Mouse (Mus musculus) myocyte (in vitro differentiated cells): Measurements from ENCODE around the gene Hirip3. TPM values are rescaled to one million over a fixed set of nuclear protein-coding genes. Genes with fewer than 3 reads are reported as not detected.

Source experiments
- H3K27me3 ChIP-seq: one replicate; pipeline ENCODE4 v1.6.1; 2011; ENCODE audit not compliant: control insufficient read depth, insufficient read depth, insufficient read length
- H3K36me3 ChIP-seq: one replicate; pipeline ENCODE4 v1.6.1; 2011; ENCODE audit not compliant: control insufficient read depth, insufficient read depth
- H3K4me2 ChIP-seq: one replicate; pipeline ENCODE4 v1.6.1; 2011; ENCODE audit warnings: low read depth, control low read depth
- H3K4me3 ChIP-seq: one replicate; pipeline ENCODE4 v1.5.1; 2011; ENCODE audit warnings: mild to moderate bottlenecking, control low read depth, moderate library complexity
- H3K79me2 ChIP-seq: one replicate; pipeline ENCODE4 v1.6.1; 2011; ENCODE audit not compliant: control insufficient read depth, insufficient read depth
- H3ac ChIP-seq: one replicate; pipeline ENCODE4 v1.6.1; 2011; ENCODE audit not compliant: control insufficient read depth, insufficient read length
- CEBPB ChIP-seq: IDR thresholded peaks from 2 replicates; pipeline ENCODE4 v1.6.1; 2011; ENCODE audit warnings: mild to moderate bottlenecking, moderate library complexity; ENCODE audit not compliant: poor library complexity, insufficient read depth, severe bottlenecking
- E2F4 ChIP-seq: IDR thresholded peaks from one replicate; pipeline ENCODE4 v1.6.1; 2011; ENCODE audit warnings: mild to moderate bottlenecking, control low read depth, moderate library complexity; ENCODE audit not compliant: insufficient read depth
- MAX ChIP-seq: IDR thresholded peaks from one replicate; pipeline ENCODE4 v1.6.1; 2011; ENCODE audit warnings: low read depth, mild to moderate bottlenecking, control low read depth
- MYOD1 ChIP-seq, 3 experiments: IDR thresholded peaks; one replicate each; pipeline ENCODE4 v1.6.1; 2011; ENCODE audit warnings: control low read depth in 2 of 3, low read depth in 2 of 3, mild to moderate bottlenecking in 2 of 3, moderate library complexity in 1 of 3; ENCODE audit not compliant: insufficient read length in 2 of 3, control insufficient read depth in 1 of 3
- MYOG ChIP-seq, 3 experiments: IDR thresholded peaks; one replicate each; pipeline ENCODE4 v1.6.1; 2011; ENCODE audit warnings: control low read depth in 2 of 3, low read depth in 2 of 3, mild to moderate bottlenecking in 2 of 3; ENCODE audit not compliant: insufficient read length in 2 of 3, control insufficient read depth in 1 of 3, insufficient read depth in 1 of 3
- POLR2A ChIP-seq: IDR thresholded peaks from one replicate; pipeline ENCODE4 v1.6.1; 2011; ENCODE audit warnings: low read depth, mild to moderate bottlenecking, control low read depth, moderate library complexity; ENCODE audit not compliant: insufficient read length
- POLR2AphosphoS2 ChIP-seq: IDR thresholded peaks from one replicate; pipeline ENCODE4 v1.6.1; 2011; ENCODE audit warnings: low read depth, control low read depth; ENCODE audit not compliant: insufficient read length
- REST ChIP-seq: IDR thresholded peaks from one replicate; pipeline ENCODE4 v1.6.1; 2011; ENCODE audit warnings: mild to moderate bottlenecking, control low read depth, moderate library complexity; ENCODE audit not compliant: insufficient read depth, insufficient read length
- SRF ChIP-seq: IDR thresholded peaks from one replicate; pipeline ENCODE4 v1.6.1; 2011; ENCODE audit warnings: low read depth; ENCODE audit not compliant: control insufficient read depth, insufficient read length
- TCF12 ChIP-seq: IDR thresholded peaks from one replicate; pipeline ENCODE4 v1.6.1; 2011; ENCODE audit warnings: mild to moderate bottlenecking, control low read depth; ENCODE audit not compliant: poor library complexity, insufficient read depth, severe bottlenecking
- TCF3 ChIP-seq: IDR thresholded peaks from one replicate; pipeline ENCODE4 v1.6.1; 2011; ENCODE audit warnings: low read depth, control low read depth; ENCODE audit not compliant: insufficient read length
- USF1 ChIP-seq: IDR thresholded peaks from one replicate; pipeline ENCODE4 v1.6.1; 2011; ENCODE audit warnings: low read depth, mild to moderate bottlenecking, control low read depth, moderate library complexity
- polyA plus RNA-seq: library from polyadenylated mRNA; unstranded; fragments of >200 nt; fragmentation: generic; extraction: Trizol; gene quantifications from one replicate; pipeline ENCODE4 v1.2.1, GENCODE M21; 2012; ENCODE audit warnings: missing spikeins

The Hirip3 gene
- polyA plus RNA-seq, 1 experiment, result 16.2 TPM

DNA sequence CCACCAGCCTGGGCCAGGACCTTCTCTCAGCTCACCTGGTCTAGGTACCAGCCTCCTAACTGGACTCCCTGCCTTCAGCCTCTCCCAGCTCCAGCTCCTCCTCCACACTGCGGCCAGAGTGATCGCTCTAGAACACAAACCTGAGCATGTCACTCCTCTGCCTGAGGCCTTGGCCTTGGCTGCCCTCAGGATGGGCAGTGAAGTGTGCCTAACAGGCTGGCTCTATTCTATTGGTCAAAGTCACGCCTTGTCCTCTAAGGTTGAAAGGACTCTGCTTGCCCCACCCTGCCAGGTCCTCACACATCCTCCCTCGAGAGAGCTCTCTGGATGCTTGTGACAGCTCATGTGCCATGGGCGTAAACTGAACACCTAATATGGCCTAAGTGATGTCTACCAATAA, 8.3 kb upstream of the Hirip3 start:
- Histone ChIP-seq H3K4me3 (no peak overlapping the region), H3K36me3 (peaks cover 8% of the 10 kb centered on the region), H3K4me2 (no peak overlapping the region), H3K79me2 (no peaks in the 10 kb centered on the region), H3ac (no peak overlapping the region), H3K27me3 (peaks cover 7% of the 10 kb centered on the region)
- TF ChIP-seq POLR2A (no peak), TCF3 (no peak), CEBPB (no peak), MYOG (IDR thresholded peaks at IDR 0.05; ENCODE audit: control insufficient read depth in 1 of 3, insufficient read depth in 1 of 3, insufficient read length in 2 of 3, low read depth in 2 of 3) (no peak)

DNA sequence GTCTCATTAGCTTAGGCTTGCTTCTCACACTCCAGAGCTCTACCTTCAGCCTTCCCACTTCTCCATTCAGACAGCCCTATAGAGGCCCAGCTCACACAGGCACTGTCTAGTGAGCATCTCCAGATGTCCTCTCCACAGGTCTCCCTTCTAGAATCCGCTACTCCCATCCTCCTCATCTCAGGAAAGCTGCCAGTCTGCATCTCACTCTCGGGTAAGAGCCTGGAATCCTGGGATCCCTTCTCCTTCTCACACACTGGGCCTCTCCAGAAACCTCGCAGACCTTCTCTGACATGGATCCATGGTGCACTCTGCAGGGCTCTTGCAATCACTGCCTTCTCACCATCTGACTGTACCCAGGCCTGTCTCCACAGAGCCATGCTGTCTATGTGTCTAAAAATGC, 6.1 kb upstream of the Hirip3 start:
- peaks cover 3% of the 10 kb centered on the region for H3K79me2 ChIP-seq
- H3K36me3 ChIP-seq, result peaks cover 8% of the 10 kb centered on the region
- TF ChIP-seq POLR2AphosphoS2, result no peak
- no peak for TF ChIP-seq MAX
- TF ChIP-seq POLR2A, result no peak
- TF ChIP-seq SRF, result no peak
- no peak for TF ChIP-seq REST
- no peak for TF ChIP-seq CEBPB
- no peak for TF ChIP-seq MYOG (IDR thresholded peaks at IDR 0.05; ENCODE audit: control insufficient read depth in 1 of 3, insufficient read depth in 1 of 3, insufficient read length in 2 of 3, low read depth in 2 of 3)
- no peak for TF ChIP-seq E2F4
- no peak for TF ChIP-seq MYOD1 (IDR thresholded peaks at IDR 0.05; ENCODE audit: control insufficient read depth in 1 of 3, insufficient read length in 2 of 3, low read depth in 2 of 3)
- TF ChIP-seq TCF12, result no peak
- no peak for TF ChIP-seq USF1
- TF ChIP-seq TCF3, result no peak
- no peak overlapping the region for H3K4me3 ChIP-seq
- H3K27me3 ChIP-seq, result no peaks in the 10 kb centered on the region
- H3K4me2 ChIP-seq, result no peak overlapping the region
- H3ac ChIP-seq, result no peak overlapping the region

DNA sequence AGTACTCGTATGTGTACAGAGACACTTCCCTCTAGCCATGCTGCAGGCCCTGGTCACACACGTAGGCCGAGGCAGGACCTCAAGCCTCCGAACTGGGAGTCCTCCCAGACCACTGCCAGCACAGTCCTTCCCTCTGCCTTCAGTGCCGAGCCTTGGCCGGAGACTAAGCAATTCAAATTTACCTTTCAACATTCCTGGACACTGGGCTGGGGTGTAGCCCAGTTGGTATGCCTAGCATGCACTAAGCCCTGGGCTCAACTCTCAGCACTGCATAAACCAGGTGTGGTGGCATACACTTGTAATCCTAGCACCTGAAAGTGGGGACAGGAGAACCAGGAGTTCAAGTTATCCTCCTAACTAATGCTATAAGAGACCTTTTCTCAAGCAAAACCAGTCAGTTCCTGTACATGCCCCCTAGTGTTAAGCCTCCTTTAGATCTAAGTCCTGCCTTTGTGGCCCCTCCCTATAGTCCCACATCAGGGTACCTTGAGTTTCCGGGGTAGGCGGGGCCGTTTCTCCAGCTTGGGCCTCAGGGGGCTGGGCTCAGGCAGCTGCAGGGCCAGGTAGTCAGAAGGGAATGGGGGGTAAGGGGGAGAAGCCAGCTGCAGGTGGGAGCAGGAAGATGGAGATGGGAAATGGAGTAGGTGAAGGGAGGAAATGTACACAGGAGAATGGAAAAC, 4.9 kb upstream of the Hirip3 start:
- Histone ChIP-seq H3ac (no peak overlapping the region), H3K27me3 (no peaks in the 10 kb centered on the region), H3K4me2 (no peak overlapping the region), H3K4me3 (no peak overlapping the region), H3K79me2 (peaks cover 12% of the 10 kb centered on the region), H3K36me3 (peaks cover 8% of the 10 kb centered on the region)
- TF ChIP-seq POLR2AphosphoS2 (no peak), REST (no peak), SRF (no peak), USF1 (no peak), E2F4 (no peak), TCF12 (no peak), POLR2A (no peak)

DNA sequence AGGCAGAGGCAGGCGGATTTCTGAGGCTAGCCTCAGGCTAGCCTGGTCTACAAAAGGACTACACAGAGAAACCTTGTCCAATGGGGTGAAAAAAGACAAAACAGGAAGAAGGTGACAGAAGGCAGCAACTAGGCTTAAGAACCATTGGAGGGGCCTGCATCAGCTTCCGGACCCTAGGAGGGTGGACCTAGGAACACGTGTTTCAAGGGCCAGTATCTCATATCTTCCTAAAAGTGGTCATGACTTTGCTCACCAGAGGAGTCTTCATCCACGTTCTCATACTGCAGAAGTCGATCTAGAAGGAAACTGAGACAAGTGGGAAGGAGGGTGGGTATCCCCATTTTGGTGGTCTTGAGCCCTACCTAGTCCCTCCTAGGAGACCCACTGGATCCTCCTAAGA, 785 bp upstream of the Hirip3 start:
- H3ac ChIP-seq, result peak overlapping the region; percentile 47
- H3K4me3 ChIP-seq, result peak overlapping the region; percentile 89
- no peaks in the 10 kb centered on the region for H3K27me3 ChIP-seq
- H3K79me2 ChIP-seq, result peaks cover 12% of the 10 kb centered on the region
- no peaks in the 10 kb centered on the region for H3K36me3 ChIP-seq
- TF ChIP-seq REST (no peak), CEBPB (no peak), SRF (no peak), USF1 (no peak), POLR2AphosphoS2 (no peak), TCF12 (no peak), TCF3 (no peak), POLR2A (no peak), MYOD1 (IDR thresholded peaks at IDR 0.05; ENCODE audit: control insufficient read depth in 1 of 3, insufficient read length in 2 of 3, low read depth in 2 of 3) (no peak), MYOG (IDR thresholded peaks at IDR 0.05; ENCODE audit: control insufficient read depth in 1 of 3, insufficient read depth in 1 of 3, insufficient read length in 2 of 3, low read depth in 2 of 3) (no peak), E2F4 (no peak)
- H3K4me2 ChIP-seq, result peak overlapping the region; percentile 87

DNA sequence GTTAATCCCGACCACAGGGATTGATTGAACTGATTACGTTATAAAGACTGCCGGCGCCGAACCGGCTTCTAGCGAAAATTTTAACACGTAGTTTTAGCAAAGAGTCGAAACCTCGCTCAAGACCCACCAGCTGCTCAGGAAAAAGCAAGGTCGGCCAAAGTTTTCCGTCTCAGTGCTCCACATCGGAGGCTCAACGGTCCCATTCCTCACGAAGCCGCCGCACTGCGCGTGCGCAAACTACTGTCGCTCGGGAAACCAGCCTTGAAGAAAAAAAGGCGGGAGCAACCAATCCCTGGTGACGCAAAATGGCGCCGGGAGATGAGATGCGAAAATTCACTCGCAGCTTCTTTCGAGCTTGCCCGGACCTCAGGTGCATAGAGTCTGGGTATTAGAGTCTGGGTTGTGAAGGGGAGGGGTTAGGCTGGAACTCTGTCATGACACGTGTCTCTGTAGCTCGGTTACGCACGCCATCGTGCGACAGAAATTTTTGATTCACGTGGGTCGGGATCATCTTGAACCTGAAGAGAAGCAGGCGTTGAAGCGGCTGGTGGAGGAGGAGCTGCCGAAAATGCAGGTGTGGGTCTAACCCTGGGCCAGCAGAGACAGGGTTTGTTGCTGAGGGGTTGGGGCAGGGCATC, 494 bp downstream of the Hirip3 start, which contains the start of gene Ino80e:
TSS of gene Ino80e (minus strand) at position 231 of the 638 bp plus-strand sequence.
- no peaks in the 10 kb centered on the region for H3K27me3 ChIP-seq
- H3ac ChIP-seq, result peak within 1 kb of the TSS; percentile 47
- TF ChIP-seq CEBPB (no peak), POLR2AphosphoS2 (peak; percentile 63), REST (no peak), MYOG (IDR thresholded peaks at IDR 0.05; ENCODE audit: control insufficient read depth in 1 of 3, insufficient read depth in 1 of 3, insufficient read length in 2 of 3, low read depth in 2 of 3) (no peak), TCF3 (no peak), TCF12 (no peak), SRF (no peak), USF1 (no peak), POLR2A (peak; percentile 43), MAX (no peak), MYOD1 (IDR thresholded peaks at IDR 0.05; ENCODE audit: control insufficient read depth in 1 of 3, insufficient read length in 2 of 3, low read depth in 2 of 3) (no peak), E2F4 (peak; percentile 39)
- peak within 1 kb of the TSS; percentile 89 for H3K4me3 ChIP-seq
- peak within 1 kb of the TSS; percentile 92 for H3K4me2 ChIP-seq
- no peaks in the 10 kb centered on the region for H3K36me3 ChIP-seq
- H3K79me2 ChIP-seq, result peaks cover 12% of the 10 kb centered on the region
